8 mouse cellular contexts compared by ENCODE assay signal in genomic region chr9:114934231-114934630, GRCm38 (mm10). TPM values are rescaled to one million over a fixed set of nuclear protein-coding genes. Genes with fewer than 3 reads are reported as not detected.
A peak's percentile ranks its signal among the peaks of the same experiment; 100 is the strongest.
DNase-seq lines count a peak whose midpoint lies in the region; ATAC-seq lines count a peak whose summit lies in the region.

No protein-coding gene starts in this region.

- H3K4me3 ChIP-seq in heart, embryonic 12.5 days = peak overlapping the region; percentile 86
- no peak overlapping the region for H3K4me3 ChIP-seq in hindbrain, embryonic 11.5 days (ENCODE audit: low read depth, low read length)

- H3K4me1 ChIP-seq in heart, embryonic 12.5 days (replicated peaks) = peaks cover 11% of the 10 kb centered on the region
- H3K4me1 ChIP-seq in hindbrain, embryonic 11.5 days (replicated peaks; ENCODE audit: control insufficient read depth, insufficient read depth, low read length) = 0 out of 2 replicates have a peak, but pooled peaks cover 3% of the 10 kb centered on the region

- WGBS in heart, embryonic 12.5 days = 59% methylated on average over 11 of the region's 11 CpGs
- WGBS in hindbrain, embryonic 11.5 days = 73% methylated on average over 11 of the region's 11 CpGs

- no peaks in the 10 kb centered on the region for H3K27me3 ChIP-seq in heart, embryonic 12.5 days (replicated peaks)
- H3K27me3 ChIP-seq in hindbrain, embryonic 11.5 days (ENCODE audit: control insufficient read depth, insufficient read depth, low read length) = no peaks in the 10 kb centered on the region

- 0 out of 2 replicates have a peak, but pooled peaks cover 4% of the 10 kb centered on the region for H3K9me3 ChIP-seq in heart, embryonic 12.5 days (replicated peaks)
- no peaks in the 10 kb centered on the region for H3K9me3 ChIP-seq in hindbrain, embryonic 11.5 days (ENCODE audit: control insufficient read depth, low read length)

- intact Hi-C loops in left cerebral cortex, postnatal 36 days (cut with DNase I) = no loop called here
- intact Hi-C loops in left cerebral cortex, postnatal 25 days (cut with DNase I) = no loop called here

- H3K4me2 ChIP-seq in heart, embryonic 12.5 days = peak overlapping the region; percentile 98
- H3K4me2 ChIP-seq in hindbrain, embryonic 11.5 days (replicated peaks; ENCODE audit: low read depth, low read length) = peak overlapping the region; percentile 97

- no peak overlapping the region for H3K27ac ChIP-seq in heart, embryonic 12.5 days (ENCODE audit: poor library complexity, severe bottlenecking)
- H3K27ac ChIP-seq in hindbrain, embryonic 11.5 days (ENCODE audit: low read depth, low read length) = no peak overlapping the region

- H3K9ac ChIP-seq in heart, embryonic 12.5 days = no peak overlapping the region
- no peak overlapping the region for H3K9ac ChIP-seq in hindbrain, embryonic 11.5 days (ENCODE audit: low read depth, low read length)

- DNase-seq in heart, postnatal 4 days = no peak
- peak; percentile 90 for DNase-seq in R1 (ENCODE audit: low read depth, low spot score)
- DNase-seq in hindbrain, embryonic 11.5 days (ENCODE audit: low spot score) = no peak
- peak; percentile 19 for DNase-seq in lung, postnatal 36 days
- DNase-seq in thymus, postnatal 4 days = peak; percentile 48
- DNase-seq in left cerebral cortex, postnatal 36 days (ENCODE audit: low spot score in 2 of 2) = no peak
- no peak for DNase-seq in left cerebral cortex, postnatal 25 days (ENCODE audit: low spot score in 2 of 2)

- no peak for ATAC-seq in heart, embryonic 12.5 days (ENCODE audit: insufficient number of reproducible peaks, low FRiP score)
- peak; percentile 28 for ATAC-seq in hindbrain, embryonic 11.5 days (ENCODE audit: low FRiP score)

- H3K36me3 ChIP-seq in heart, embryonic 12.5 days = no peaks in the 10 kb centered on the region
- no peaks in the 10 kb centered on the region for H3K36me3 ChIP-seq in hindbrain, embryonic 11.5 days (ENCODE audit: control insufficient read depth, insufficient read depth, low read length)

RNA-seq across cellular contexts. Expression of gene Gpd1l, which starts 0.4 kb away (rescaled TPM):
- 15.5 and 19.3 TPM in 2 replicates for polyA plus RNA-seq in heart, embryonic 12.5 days (2016; fragmentation: Nextera tagmentation; extraction: Ambion mirVana)
- total RNA-seq in heart, postnatal 4 days (2021) = 10 to 100 TPM; 26.3 to 28.0 TPM
- 9.8 and 10.7 TPM in 2 replicates for polyA plus RNA-seq in hindbrain, embryonic 11.5 days (2014; fragmentation: Nextera tagmentation; extraction: Ambion mirVana)
- total RNA-seq in left cerebral cortex, postnatal 36 days (2021) = 10 to 100 TPM; 84.5 to 94.5 TPM
- total RNA-seq in left cerebral cortex, postnatal 25 days (2021) = 10 to 100 TPM; 87.2 to 91.9 TPM

RNA-seq across cellular contexts. Expression of gene Osbpl10, which starts 44.1 kb away (rescaled TPM):
- 2.6 TPM in 2 replicates for polyA plus RNA-seq in heart, embryonic 12.5 days (2016; fragmentation: Nextera tagmentation; extraction: Ambion mirVana)
- 1 to 10 TPM; 5.7 to 6.1 TPM for total RNA-seq in heart, postnatal 4 days (2021)
- 1.1 and 1.6 TPM in 2 replicates for polyA plus RNA-seq in hindbrain, embryonic 11.5 days (2014; fragmentation: Nextera tagmentation; extraction: Ambion mirVana)
- total RNA-seq in left cerebral cortex, postnatal 36 days (2021) = 10 to 100 TPM; 52.5 to 54.0 TPM
- 10 to 100 TPM; 46.4 to 54.6 TPM for total RNA-seq in left cerebral cortex, postnatal 25 days (2021)

RNA-seq across cellular contexts. Expression of gene Rps27rt, which starts 48.3 kb away (rescaled TPM):
- polyA plus RNA-seq in heart, embryonic 12.5 days (2016; fragmentation: Nextera tagmentation; extraction: Ambion mirVana) = 259 and 289 TPM in 2 replicates
- total RNA-seq in heart, postnatal 4 days (2021) = 10 to 100 TPM; 41.7 to 42.7 TPM
- polyA plus RNA-seq in hindbrain, embryonic 11.5 days (2014; fragmentation: Nextera tagmentation; extraction: Ambion mirVana) = 295 and 351 TPM in 2 replicates
- 10 to 100 TPM; 19.0 to 20.9 TPM for total RNA-seq in left cerebral cortex, postnatal 36 days (2021)
- 10 to 100 TPM; 21.8 to 24.8 TPM for total RNA-seq in left cerebral cortex, postnatal 25 days (2021)

Comparison
In these comparisons a context has a peak if more than half of its experiments do, and no peak if none do; other contexts are left out.
1. DNase-seq: peak in R1 (single experiment), lung, postnatal 36 days (single experiment) and thymus, postnatal 4 days (single experiment); none in heart, postnatal 4 days (single experiment), hindbrain, embryonic 11.5 days (single experiment), left cerebral cortex, postnatal 36 days (0 of 2) and left cerebral cortex, postnatal 25 days (0 of 2).
2. RNA of gene Osbpl10, which starts 44.1 kb away (total RNA-seq): 46.4 to 54.6 TPM in left cerebral cortex, postnatal 25 days and 52.5 to 54.0 TPM in left cerebral cortex, postnatal 36 days; 5.7 to 6.1 TPM in heart, postnatal 4 days; every median in the first group is over 4 times any median in the second.